Mouse (Mus musculus) CH12.LX (cell line): ENCODE measurements at regions not wholly inside any gene's neighbourhood (a gene's known extent, or its start where the extent isn't known, plus 50 kb on each side); places are given as distances from the start of the nearest gene placed in this dataset.

Experiments
- CHD2 ChIP-seq: IDR thresholded peaks from 2 replicates; pipeline ENCODE4 v1.6.1; 2011; ENCODE audit warnings: low read length, improper control_type of control experiment
- CTCF ChIP-seq, 2 experiments: IDR thresholded peaks in 1 of 2; conservative IDR thresholded peaks in 1 of 2; 2 replicates each; pipeline ENCODE4 v1.5.1; 2011 to 2012; ENCODE audit warnings: low read depth in 2 of 2, low read length in 2 of 2, improper control_type of control experiment in 1 of 2, inconsistent platforms in 1 of 2, mild to moderate bottlenecking in 1 of 2, moderate library complexity in 1 of 2
- E2F4 ChIP-seq: IDR thresholded peaks from 2 replicates; pipeline ENCODE4 v1.6.1; 2011; ENCODE audit warnings: low read depth, low read length, improper control_type of control experiment; ENCODE audit not compliant: insufficient replicate concordance
- EP300 ChIP-seq: IDR thresholded peaks from 2 replicates; pipeline ENCODE4 v1.6.1; 2011; ENCODE audit warnings: low read length, improper control_type of control experiment
- IRF4 ChIP-seq: IDR thresholded peaks from 2 replicates; pipeline ENCODE4 v1.6.1; 2014; ENCODE audit warnings: low read depth, mild to moderate bottlenecking, inconsistent platforms, low read length, improper control_type of control experiment
- MAFK ChIP-seq: IDR thresholded peaks from 2 replicates; pipeline ENCODE4 v1.6.1; 2011; ENCODE audit warnings: low read length, improper control_type of control experiment; ENCODE audit not compliant: insufficient replicate concordance
- NRF1 ChIP-seq: IDR thresholded peaks from 2 replicates; pipeline ENCODE4 v1.6.1; 2014; ENCODE audit warnings: low read depth, mild to moderate bottlenecking, inconsistent platforms, low read length, improper control_type of control experiment, moderate library complexity
- POLR2A ChIP-seq: IDR thresholded peaks from 2 replicates; pipeline ENCODE4 v1.6.1; 2011; ENCODE audit warnings: low read depth, mild to moderate bottlenecking, improper control_type of control experiment, low read length
- SIN3A ChIP-seq: IDR thresholded peaks from 2 replicates; pipeline ENCODE4 v1.6.1; 2012; ENCODE audit warnings: low read length, improper control_type of control experiment, inconsistent platforms
- TCF12 ChIP-seq: IDR thresholded peaks from 2 replicates; pipeline ENCODE4 v1.6.1; 2014; ENCODE audit warnings: low read depth, mild to moderate bottlenecking, inconsistent platforms, low read length, improper control_type of control experiment
- UBTF ChIP-seq: IDR thresholded peaks from 2 replicates; pipeline ENCODE4 v1.6.1; 2012; ENCODE audit warnings: low read depth, mild to moderate bottlenecking, inconsistent platforms, low read length, improper control_type of control experiment, moderate library complexity
- USF1 ChIP-seq: IDR thresholded peaks from 2 replicates; pipeline ENCODE4 v1.6.1; 2014; ENCODE audit warnings: low read depth, mild to moderate bottlenecking, inconsistent platforms, low read length, improper control_type of control experiment
- ZC3H11A ChIP-seq: IDR thresholded peaks from 2 replicates; pipeline ENCODE4 v1.6.1; 2012; ENCODE audit warnings: low read depth, mild to moderate bottlenecking, inconsistent platforms, low read length, improper control_type of control experiment
- ZNF384 ChIP-seq: IDR thresholded peaks from 2 replicates; pipeline ENCODE4 v1.6.1; 2012; ENCODE audit warnings: low read depth, low read length, improper control_type of control experiment, inconsistent platforms

GRCm38 (mm10) chr6:94957990-94958389 lies 159.1 kb upstream of the Kbtbd8 start:
- TF ChIP-seq CTCF (conservative IDR thresholded peaks at IDR 0.05 in 1 of 2, IDR thresholded peaks at IDR 0.05 in 1 of 2; ENCODE audit: low read depth in 2 of 2, low read length in 2 of 2) (no peak), POLR2A (no peak), NRF1 (no peak), TCF12 (no peak), ZNF384 (no peak), E2F4 (no peak), MAFK (no peak), CHD2 (no peak), ZC3H11A (no peak), EP300 (no peak), UBTF (no peak), USF1 (no peak), SIN3A (no peak), IRF4 (no peak)
